Mouse (Mus musculus) urinary bladder, adult 2 months (tissue): ENCODE measurements around the gene Gm17324. TPM values are rescaled to one million over a fixed set of nuclear protein-coding genes. Genes with fewer than 3 reads are reported as not detected.
"Not testable (repeated sequence)": the region's sequence is repeated elsewhere in the genome, so short reads cannot be mapped to it uniquely, and the experiment has no call there.

Experiments used
- DNase-seq: peaks from one replicate; pipeline ENCODE4 v3.0.0; 2022; ENCODE audit warnings: low spot score
- polyA plus RNA-seq: library from polyadenylated mRNA; depleted of rRNA; stranded (reverse); fragments of >200 nt; gene quantifications from 2 replicates; pipeline ENCODE4 v1.2.3, GENCODE M21; 2012; rRNA removed

Gm17324 gene
- polyA plus RNA-seq, result 0.15 TPM in 1 of 2 replicates, not detected in the other

GRCm38 (mm10) chr9:78447973-78448873 lies at the start of gene Gm17324, which contains the start of gene Mto1:
Gene Gm17324, minus strand, starts transcription at chr9:78448786.
Gene Mto1, plus strand, starts transcription at chr9:78448208.
- peak; percentile 86 for DNase-seq

- DNase-seq, result no peak
Observed at GRCm38 (mm10) chr9:78493171-78493570, 44.6 kb upstream of the Gm17324 start.

DNA sequence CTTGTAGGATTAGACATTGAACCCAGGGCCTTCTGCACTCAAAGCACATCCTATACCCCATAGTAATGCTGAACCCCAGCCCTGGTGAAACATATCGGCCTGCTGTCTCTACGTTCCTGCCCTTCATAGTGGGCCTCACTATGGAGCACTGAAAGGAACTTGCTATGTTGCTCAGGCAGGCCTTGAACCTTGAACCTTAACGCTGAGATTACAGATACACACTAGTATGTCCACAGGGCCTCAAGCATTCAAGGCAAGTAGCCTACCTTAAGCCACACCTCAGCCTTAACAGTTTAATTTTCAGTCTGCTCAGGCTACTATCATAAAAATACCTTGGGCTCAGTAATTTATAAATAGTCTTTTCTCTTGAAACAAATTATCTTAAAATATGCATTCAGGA lies 43.7 kb upstream of the Gm17324 start:
- no peak for DNase-seq

- no peak for DNase-seq
Observed at GRCm38 (mm10) chr9:78491169-78491568, 42.6 kb upstream of the Gm17324 start.

DNA sequence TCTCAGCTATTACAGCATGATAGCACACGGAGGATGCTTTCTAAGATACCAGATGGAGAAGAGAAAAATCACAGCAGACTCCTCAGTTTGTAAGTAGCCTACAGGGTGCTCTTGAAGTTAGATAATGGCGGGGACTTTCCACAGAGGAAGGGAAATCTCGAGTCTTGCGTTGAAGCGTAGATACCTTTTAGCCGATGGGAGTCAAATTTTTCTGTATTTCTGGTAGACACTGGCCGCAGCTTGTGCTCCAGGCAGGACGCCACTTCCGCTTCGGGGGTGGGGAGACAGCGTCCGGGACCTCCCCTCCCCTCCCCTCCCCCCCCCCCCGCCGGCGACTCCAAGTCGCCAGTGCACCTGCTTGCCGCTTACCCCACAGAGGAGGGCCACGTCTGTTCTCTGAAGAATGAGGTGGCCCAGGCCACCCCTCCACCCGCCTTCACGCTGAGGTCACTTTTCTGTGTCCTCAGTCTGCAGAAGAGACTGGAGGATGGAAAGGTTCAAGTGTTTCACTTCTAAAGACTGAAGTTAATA lies 40.4 kb upstream of the Gm17324 start, which contains the start of gene Eef1a1:
TSS of gene Eef1a1 (minus strand) at position 262 of the 531 bp plus-strand sequence.
- DNase-seq, result no peak

DNA sequence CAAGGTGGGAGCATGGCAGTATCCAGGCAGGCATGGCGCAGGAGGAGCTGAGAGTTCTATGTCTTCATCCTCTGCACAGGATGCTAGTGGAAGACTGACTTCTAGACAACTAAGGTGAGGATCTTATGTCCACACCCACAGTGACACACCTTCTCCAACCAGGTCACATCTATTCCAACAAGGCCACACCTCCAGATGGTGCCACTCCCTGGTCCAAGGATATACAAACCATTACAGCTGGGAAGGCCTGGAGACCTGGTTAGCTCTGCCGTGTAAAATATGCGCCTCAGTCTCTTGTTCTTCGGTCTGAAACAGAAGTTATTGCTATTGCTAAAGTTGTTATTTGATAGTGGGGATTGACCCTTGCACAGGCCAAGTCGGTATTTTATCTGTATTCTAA lies 39.4 kb upstream of the Gm17324 start:
- DNase-seq, result not testable (repeated sequence)

- no peak for DNase-seq
Observed at GRCm38 (mm10) chr9:78484660-78485059, 36.1 kb upstream of the Gm17324 start.

- DNase-seq, result no peak
Observed at GRCm38 (mm10) chr9:78482386-78482785, 33.8 kb upstream of the Gm17324 start.

- DNase-seq, result peak; percentile 97
Observed at GRCm38 (mm10) chr9:78481423-78482331, 33.1 kb upstream of the Gm17324 start.

DNA sequence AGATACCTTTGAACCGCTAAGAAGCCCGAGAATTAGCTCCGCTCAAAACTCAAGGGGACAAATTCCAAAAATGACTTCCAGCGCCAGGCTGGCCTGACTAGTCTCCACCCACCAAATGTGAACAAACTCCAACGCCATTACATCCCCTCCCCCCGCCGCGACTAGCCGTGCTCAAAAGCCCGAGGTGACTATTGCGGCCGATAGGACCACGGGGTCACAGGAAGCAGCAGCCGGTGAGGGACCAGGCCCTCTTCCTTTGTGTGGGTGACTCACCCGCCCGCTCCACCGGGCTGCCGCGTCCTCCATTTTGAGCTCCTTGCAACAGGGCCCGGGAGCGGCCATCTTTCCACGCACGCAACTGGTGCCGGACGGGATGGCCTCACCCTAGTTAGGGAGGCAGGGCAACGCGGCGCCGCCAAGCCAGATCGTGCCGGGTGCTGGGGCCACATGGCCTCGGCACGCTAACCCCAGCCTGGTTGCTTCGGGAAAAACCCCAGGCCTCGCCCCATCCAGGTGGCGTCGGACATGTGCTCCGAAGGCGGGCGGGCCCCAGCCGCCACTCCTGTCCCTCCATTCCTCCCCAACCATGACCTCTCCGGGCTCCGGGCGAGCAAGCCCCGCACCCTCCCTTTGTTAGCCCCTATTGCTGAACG lies 32.2 kb upstream of the Gm17324 start:
- DNase-seq, result peak; percentile 72

DNA sequence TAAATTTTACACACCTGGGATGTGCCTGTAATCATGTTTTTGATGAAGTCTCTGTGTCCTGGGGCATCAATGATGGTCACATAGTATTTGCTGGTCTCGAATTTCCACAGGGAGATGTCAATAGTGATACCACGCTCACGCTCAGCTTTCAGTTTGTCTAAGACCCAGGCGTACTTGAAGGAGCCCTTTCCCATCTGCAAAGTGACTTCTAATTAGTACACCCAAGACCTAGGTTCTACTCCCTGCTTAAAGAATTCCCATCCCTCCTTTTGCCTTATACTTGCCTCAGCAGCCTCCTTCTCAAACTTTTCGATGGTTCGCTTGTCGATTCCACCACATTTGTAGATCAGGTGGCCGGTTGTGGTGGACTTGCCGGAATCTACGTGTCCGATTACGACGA lies 31.6 kb upstream of the Gm17324 start:
- DNase-seq, result not testable (repeated sequence)

DNA sequence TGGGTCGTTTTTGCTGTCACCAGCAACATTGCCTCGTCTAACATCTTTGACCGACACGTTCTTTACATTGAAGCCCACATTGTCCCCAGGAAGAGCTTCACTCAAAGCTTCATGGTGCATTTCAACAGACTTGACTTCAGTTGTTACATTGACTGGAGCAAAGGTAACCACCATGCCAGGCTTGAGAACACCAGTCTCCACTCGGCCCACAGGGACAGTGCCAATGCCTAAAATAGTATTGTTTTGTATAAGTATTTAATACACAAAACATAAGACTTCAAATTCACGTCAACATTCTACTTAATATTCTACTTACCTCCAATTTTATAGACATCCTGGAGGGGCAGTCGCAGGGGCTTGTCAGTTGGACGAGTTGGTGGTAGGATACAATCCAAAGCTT lies 30.7 kb upstream of the Gm17324 start:
- DNase-seq, result not testable (repeated sequence)

- not testable (repeated sequence) for DNase-seq
Observed at GRCm38 (mm10) chr9:78478009-78478605, 29.5 kb upstream of the Gm17324 start.

DNA sequence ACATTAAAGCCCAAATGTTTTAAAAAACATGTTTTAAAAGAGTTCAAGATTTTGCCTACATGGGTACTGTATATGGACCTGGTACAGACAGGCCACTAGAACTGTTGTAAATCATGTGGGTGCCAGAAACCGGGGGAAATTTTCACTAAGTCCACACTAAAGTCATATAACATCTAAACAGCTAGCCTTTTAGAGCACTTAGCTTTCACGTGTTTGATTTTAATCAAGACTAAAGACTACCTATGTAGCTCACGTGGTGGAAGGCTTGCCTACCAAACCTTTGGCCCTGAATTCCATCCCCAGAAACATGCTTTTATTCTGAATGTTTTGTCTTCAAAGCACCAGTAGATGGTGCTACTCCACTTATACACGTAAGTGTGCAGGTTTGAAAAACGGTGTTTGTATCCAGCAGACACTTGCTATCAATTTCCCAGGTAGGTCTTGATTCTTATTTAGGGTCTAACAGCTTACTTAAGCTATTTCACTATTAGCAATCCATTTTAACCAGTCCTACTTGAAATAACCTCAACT lies 28.5 kb upstream of the Gm17324 start:
- DNase-seq, result no peak

DNA sequence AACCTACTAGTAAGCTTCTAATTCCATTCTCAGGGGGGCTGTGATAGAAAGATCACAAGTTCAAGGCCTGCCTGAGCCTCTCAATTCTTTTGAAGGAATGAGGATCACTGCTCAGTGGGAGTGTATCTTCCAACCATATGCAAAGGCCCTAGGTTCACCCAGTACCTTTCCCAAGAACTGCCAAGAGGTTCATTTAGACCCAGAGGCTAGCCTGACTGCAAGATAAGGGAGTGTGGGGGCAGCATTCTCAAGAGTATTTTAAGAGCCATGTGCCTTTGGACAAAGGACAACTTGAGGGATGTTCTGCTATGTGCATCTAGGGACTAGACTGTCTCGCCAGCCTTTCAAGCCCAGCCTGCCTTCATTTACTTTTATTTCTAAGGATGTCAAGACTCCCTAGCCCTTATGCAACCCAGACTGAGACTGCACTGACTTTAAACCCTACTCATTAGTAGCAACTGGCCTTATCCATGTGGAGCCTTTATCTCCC lies 28.0 kb upstream of the Gm17324 start:
- no peak for DNase-seq

DNA sequence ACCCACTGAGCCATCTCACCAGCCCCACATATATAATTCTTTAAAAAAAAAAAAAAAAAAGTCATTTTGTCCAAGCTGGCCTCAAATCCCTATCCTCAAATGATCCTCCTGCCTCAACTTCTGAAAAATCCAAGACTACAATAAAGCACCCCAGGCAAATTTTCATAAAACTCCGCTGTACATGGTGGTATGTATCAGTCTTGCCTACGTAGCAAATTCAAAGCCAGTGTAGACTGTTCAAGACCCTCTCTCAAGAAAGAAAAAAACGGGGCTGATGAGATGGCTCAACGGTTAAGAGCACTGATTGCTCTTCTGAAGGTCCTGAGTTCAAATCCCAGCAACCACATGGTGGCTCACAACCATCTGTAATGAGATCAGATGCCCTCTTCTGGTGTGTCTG lies 27.3 kb upstream of the Gm17324 start:
- no peak for DNase-seq

GRCm38 (mm10) chr9:78475383-78475780 lies 26.8 kb upstream of the Gm17324 start:
- DNase-seq, result no peak

DNA sequence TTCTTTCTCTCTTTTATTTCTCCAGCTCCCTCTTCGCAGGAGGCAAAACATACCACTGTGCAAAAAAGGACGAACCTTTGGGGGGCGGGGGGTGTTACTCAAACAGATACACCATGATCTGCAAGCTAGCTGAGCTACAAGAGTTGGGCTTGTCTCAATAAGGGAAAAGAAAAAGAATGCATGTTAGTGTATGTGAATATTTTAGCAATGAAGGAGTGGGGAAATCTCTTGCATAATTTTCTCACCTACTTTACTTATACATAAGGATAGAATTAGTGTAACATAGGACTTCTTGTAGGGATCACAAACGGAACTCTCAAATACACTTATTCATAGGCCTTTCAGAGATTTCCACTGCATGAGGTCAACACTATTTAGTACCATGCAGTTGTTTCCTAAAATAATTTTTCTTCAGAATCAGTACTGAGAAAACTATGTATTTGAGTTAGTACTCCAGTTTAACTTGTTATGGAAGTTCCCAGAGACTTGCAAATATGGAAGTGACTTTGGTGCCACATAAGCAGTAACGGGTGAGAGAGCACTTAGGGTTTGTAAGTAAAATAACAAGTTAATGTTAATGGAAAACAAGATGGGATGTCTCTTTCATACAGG lies 26.3 kb upstream of the Gm17324 start:
- no peak for DNase-seq

GRCm38 (mm10) chr9:78474270-78474669 lies 25.7 kb upstream of the Gm17324 start:
- DNase-seq, result no peak

- no peak for DNase-seq
Observed at GRCm38 (mm10) chr9:78473588-78473987, 25.0 kb upstream of the Gm17324 start.
